ENCODE assay signal across 8 mouse cellular contexts in the genomic region with DNA sequence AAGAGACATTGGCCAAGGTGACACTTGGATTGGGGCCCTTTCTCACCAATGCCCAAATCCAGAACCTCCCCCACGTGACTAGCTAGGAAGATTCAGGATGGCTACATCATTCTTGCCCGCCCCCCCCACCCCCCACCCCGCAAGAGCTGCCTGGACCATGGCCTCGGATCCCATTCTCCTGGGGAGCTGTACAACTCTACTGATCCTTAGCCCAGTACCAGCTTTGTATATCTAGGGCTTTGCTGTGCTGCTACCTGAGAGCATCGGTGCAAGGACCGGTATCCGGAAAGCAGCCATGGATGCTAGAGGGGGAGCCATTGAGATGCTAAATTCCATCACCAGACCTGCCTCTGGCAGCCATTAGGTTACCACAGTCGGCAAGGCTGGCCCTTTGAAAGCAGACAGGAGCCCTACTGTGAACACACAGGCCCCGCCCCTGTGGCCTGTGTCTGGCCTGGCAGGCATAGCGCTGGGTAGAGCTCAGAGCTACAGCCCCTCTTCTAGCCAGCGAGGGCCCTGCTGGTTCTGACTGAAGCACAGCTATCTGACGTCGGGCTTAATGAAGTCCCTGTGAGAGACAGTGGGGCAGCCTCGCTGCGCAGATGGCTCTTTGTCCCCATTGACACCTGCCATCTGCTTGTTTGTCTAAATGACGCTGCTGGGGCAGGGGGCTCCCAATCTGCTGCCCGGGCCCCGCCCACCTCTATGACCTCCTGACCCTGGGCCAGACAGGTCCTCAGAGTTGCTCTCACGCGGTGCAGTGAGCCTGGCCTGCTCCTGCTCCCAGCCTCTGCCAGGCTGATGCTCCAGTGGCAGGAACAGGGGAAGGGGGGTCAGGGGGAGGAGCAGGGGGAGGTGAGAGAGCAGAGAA.
DNase-seq lines count a peak whose midpoint lies in the region; ATAC-seq and TF ChIP-seq lines count a peak whose summit lies in the region.

No protein-coding gene starts in this region.

- peak; percentile 18 to 36 for DNase-seq in layer of hippocampus, postnatal 14 days (ENCODE audit: low spot score in 2 of 2)
- no peak for DNase-seq in layer of hippocampus, adult 2 months (ENCODE audit: low spot score in 2 of 2)
- peak; percentile 4 to 9 for DNase-seq in cerebellum, postnatal 36 days
- peak; percentile 89 for DNase-seq in hindbrain, embryonic 11.5 days (ENCODE audit: low spot score)
- no peak for DNase-seq in adrenal gland, adult (ENCODE audit: inconsistent age in 2 of 2, low spot score in 1 of 2)
- DNase-seq in heart, adult 18-20 months: no peak
- DNase-seq in left cerebral cortex, adult 9 months (ENCODE audit: low spot score in 2 of 2): no peak

- H3K27me3 ChIP-seq in hindbrain, embryonic 11.5 days (ENCODE audit: control insufficient read depth, insufficient read depth, low read length): no peaks in the 10 kb centered on the region
- H3K27me3 ChIP-seq in neural tube, embryonic 12.5 days (replicated peaks): no peaks in the 10 kb centered on the region

- peaks cover 2% of the 10 kb centered on the region; the same call in 1 of the 2 replicates for H3K4me1 ChIP-seq in hindbrain, embryonic 11.5 days (replicated peaks; ENCODE audit: control insufficient read depth, insufficient read depth, low read length)
- peaks cover 12% of the 10 kb centered on the region for H3K4me1 ChIP-seq in neural tube, embryonic 12.5 days

- TF ChIP-seq CTCF in layer of hippocampus, adult 2 months (conservative IDR thresholded peaks at IDR 0.05): no peak

- peak overlapping the region; percentile 28; the same call in 1 of the 2 replicates for H3K9ac ChIP-seq in hindbrain, embryonic 11.5 days (ENCODE audit: low read depth, low read length)
- no peak overlapping the region for H3K9ac ChIP-seq in neural tube, embryonic 12.5 days

- peak overlapping the region; percentile 28; the same call in 1 of the 2 replicates for H3K4me2 ChIP-seq in hindbrain, embryonic 11.5 days (replicated peaks; ENCODE audit: low read depth, low read length)
- H3K4me2 ChIP-seq in neural tube, embryonic 12.5 days (replicated peaks): peak overlapping the region; percentile 46

- no peak overlapping the region for H3K27ac ChIP-seq in layer of hippocampus, adult 2 months
- peak overlapping the region; percentile 80 for H3K27ac ChIP-seq in hindbrain, embryonic 11.5 days (ENCODE audit: low read depth, low read length)
- H3K27ac ChIP-seq in neural tube, embryonic 12.5 days: peak overlapping the region; percentile 83

- peak; percentile 98 for ATAC-seq in hindbrain, embryonic 11.5 days (ENCODE audit: low FRiP score)
- peak; percentile 98 for ATAC-seq in neural tube, embryonic 12.5 days (ENCODE audit: low FRiP score, low read depth)

- H3K4me3 ChIP-seq in layer of hippocampus, adult 2 months: no peak overlapping the region
- no peak overlapping the region for H3K4me3 ChIP-seq in hindbrain, embryonic 11.5 days (ENCODE audit: low read depth, low read length)
- H3K4me3 ChIP-seq in neural tube, embryonic 12.5 days: no peak overlapping the region

- 1% methylated on average over 20 of the region's 20 CpGs for WGBS in hindbrain, embryonic 11.5 days
- WGBS in neural tube, embryonic 12.5 days: 2% methylated on average over 20 of the region's 20 CpGs

- no peaks in the 10 kb centered on the region for H3K9me3 ChIP-seq in hindbrain, embryonic 11.5 days (ENCODE audit: control insufficient read depth, low read length)
- H3K9me3 ChIP-seq in neural tube, embryonic 12.5 days: no peaks in the 10 kb centered on the region

- H3K36me3 ChIP-seq in hindbrain, embryonic 11.5 days (ENCODE audit: control insufficient read depth, insufficient read depth, low read length): no peaks in the 10 kb centered on the region
- no peaks in the 10 kb centered on the region for H3K36me3 ChIP-seq in neural tube, embryonic 12.5 days

Comparison
In these comparisons a context has a peak if more than half of its experiments do, and no peak if none do; other contexts are left out.
1. DNase-seq: peak in layer of hippocampus, postnatal 14 days (2 of 2), cerebellum, postnatal 36 days (2 of 2) and hindbrain, embryonic 11.5 days (single experiment); none in layer of hippocampus, adult 2 months (0 of 2), adrenal gland, adult (0 of 2), heart, adult 18-20 months (0 of 2) and left cerebral cortex, adult 9 months (0 of 2).